Mouse (Mus musculus) liver, adult 2 months (tissue): ENCODE results near the gene Fuca1.

ENCODE experiments used
- CTCF ChIP-seq: fragments of 200-500 bp; IDR thresholded peaks from 2 replicates; pipeline ENCODE4 v1.5.1; 2011; ENCODE audit warnings: low read depth, low read length, control low read depth
- POLR2A ChIP-seq: fragments of 200-500 bp; IDR thresholded peaks from 2 replicates; pipeline ENCODE4 v1.6.1; 2011; ENCODE audit warnings: low read length, control low read depth; ENCODE audit not compliant: insufficient read depth; ENCODE audit errors: extremely low read depth

- TF ChIP-seq CTCF = no peak
- TF ChIP-seq POLR2A = no peak
Observed at GRCm38 (mm10) chr4:135965113-135965512, 44.6 kb downstream of the Fuca1 start.
